Mouse (Mus musculus) midbrain, embryonic 16.5 days (tissue): ENCODE results near the gene Nudt5. TPM values are rescaled to one million over a fixed set of nuclear protein-coding genes. Genes with fewer than 3 reads are reported as not detected.
"Not testable (repeated sequence)": the region's sequence is repeated elsewhere in the genome, so short reads cannot be mapped to it uniquely, and the experiment has no call there.

Source experiments
- ATAC-seq: fragments of 200-750 bp; cut with Nextera tagmentation; 2 replicates; pipeline ENCODE4 v1.8.0; 2017; ENCODE audit warnings: moderate TSS enrichment
- H3K27ac ChIP-seq: fragments of 300-500 bp; sonication (generic); 2 replicates; pipeline ENCODE4 v1.5.1; 2014; ENCODE audit warnings: mild to moderate bottlenecking, low read length, mixed read lengths
- H3K27me3 ChIP-seq: fragments of 300-500 bp; sonication (generic); 2 replicates; pipeline ENCODE4 v1.6.1; 2014; ENCODE audit warnings: low read depth, low read length, mixed read lengths; ENCODE audit not compliant: control insufficient read depth, insufficient read depth
- H3K36me3 ChIP-seq: fragments of 300-500 bp; sonication (generic); 2 replicates; pipeline ENCODE4 v1.6.1; 2014; ENCODE audit warnings: mild to moderate bottlenecking, low read length, moderate library complexity, mixed read lengths; ENCODE audit not compliant: control insufficient read depth, insufficient read depth
- H3K4me1 ChIP-seq: fragments of 300-500 bp; sonication (generic); 2 replicates; pipeline ENCODE4 v1.6.1; 2014; ENCODE audit warnings: mild to moderate bottlenecking, low read length, mixed read lengths; ENCODE audit not compliant: control insufficient read depth, insufficient read depth
- H3K4me2 ChIP-seq: fragments of 300-500 bp; sonication (generic); 2 replicates; pipeline ENCODE4 v1.6.1; 2014; ENCODE audit warnings: mild to moderate bottlenecking, low read length, mixed read lengths
- H3K4me3 ChIP-seq: fragments of 300-500 bp; sonication (generic); 2 replicates; pipeline ENCODE4 v1.5.1; 2014; ENCODE audit warnings: low read depth, mild to moderate bottlenecking, low read length, moderate library complexity, mixed read lengths
- H3K9ac ChIP-seq: fragments of 300-500 bp; sonication (generic); 2 replicates; pipeline ENCODE4 v1.6.1; 2014; ENCODE audit warnings: low read depth, low read length, mixed read lengths
- H3K9me3 ChIP-seq: fragments of 300-500 bp; sonication (generic); replicated peaks from 2 replicates; pipeline ENCODE4 v1.6.1; 2014; ENCODE audit warnings: mild to moderate bottlenecking, low read length, mixed read lengths; ENCODE audit not compliant: control insufficient read depth, poor library complexity, severe bottlenecking
- WGBS: fragments of 180-500 bp; shearing (Covaris S2); extraction: QIAGEN DNeasy Blood & Tissue Kit; methylation state at CpG from one replicate; pipeline ENCODE4 v1.1.7; 2014; 5-methylcytosine and 5-hydroxymethylcytosine counted together
- polyA plus RNA-seq: library from polyadenylated mRNA; unstranded; fragments of >200 nt; fragmentation: Nextera tagmentation; extraction: Ambion mirVana; gene quantifications from 2 replicates; pipeline ENCODE4 v1.2.1, GENCODE M21; 2015

Nudt5 gene
- polyA plus RNA-seq, result 20.5 and 23.2 TPM in 2 replicates

DNA sequence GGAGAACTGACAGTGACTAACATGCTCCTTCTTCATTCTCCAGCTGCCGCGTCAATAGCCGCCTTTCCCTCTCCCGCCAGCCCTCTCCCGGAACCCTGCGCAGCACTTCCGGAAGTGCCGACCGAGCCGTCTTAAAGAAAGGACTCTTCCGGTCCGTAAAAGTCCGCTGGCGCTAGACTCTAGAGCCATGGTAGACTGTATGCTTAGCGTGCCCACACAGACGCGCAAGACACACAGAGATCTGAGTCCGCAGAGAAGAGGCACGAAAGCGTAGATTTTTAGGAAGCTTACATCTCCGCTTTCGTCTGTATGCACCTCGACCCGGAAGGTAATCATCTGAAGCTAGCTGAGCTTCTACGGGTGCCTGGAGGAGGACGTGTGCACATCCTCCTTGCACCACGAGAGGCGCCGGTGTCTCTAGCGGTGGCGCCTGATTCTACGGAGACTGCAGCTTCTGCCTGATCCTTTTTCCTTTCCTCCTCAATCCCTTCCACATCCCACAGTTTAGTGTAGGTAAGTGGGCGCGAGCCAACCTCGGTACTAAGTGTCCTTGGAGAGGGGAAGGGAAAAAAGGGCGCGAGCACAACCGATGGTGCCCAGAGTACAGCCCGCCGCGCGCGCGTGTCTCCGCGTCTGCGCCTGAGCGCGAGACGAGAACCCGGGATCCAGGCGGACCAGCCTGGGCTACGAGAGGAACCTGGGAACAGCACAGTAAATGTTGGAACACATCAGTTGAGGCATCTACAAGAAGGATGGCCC is at the start of gene Nudt5, which contains the start of gene Cdc123:
TSS of gene Nudt5 (plus strand) at position 147 of the 759 bp plus-strand sequence.
TSS of gene Cdc123 (minus strand) at position 292 of the 759 bp plus-strand sequence.
- peak within 1 kb of the TSS; percentile 71 for H3K9ac ChIP-seq
- H3K27ac ChIP-seq, result peak within 1 kb of the TSS; percentile 83
- peak within 1 kb of the TSS; percentile 69 for H3K4me2 ChIP-seq
- peak; percentile 97 for ATAC-seq
- no peaks in the 10 kb centered on the region for H3K9me3 ChIP-seq
- peak within 1 kb of the TSS; percentile 54 for H3K4me3 ChIP-seq
- no peaks in the 10 kb centered on the region for H3K27me3 ChIP-seq
- peaks cover 12% of the 10 kb centered on the region for H3K36me3 ChIP-seq
- peaks cover 8% of the 10 kb centered on the region for H3K4me1 ChIP-seq
- WGBS, result under 1% methylated on average over 52 of the region's 53 CpGs

GRCm38 (mm10) chr2:5797816-5798672 is 46.8 kb upstream of the Nudt5 start:
- WGBS, result 89% methylated on average over 11 of the region's 11 CpGs
- peaks cover 45% of the 10 kb centered on the region for H3K36me3 ChIP-seq

DNA sequence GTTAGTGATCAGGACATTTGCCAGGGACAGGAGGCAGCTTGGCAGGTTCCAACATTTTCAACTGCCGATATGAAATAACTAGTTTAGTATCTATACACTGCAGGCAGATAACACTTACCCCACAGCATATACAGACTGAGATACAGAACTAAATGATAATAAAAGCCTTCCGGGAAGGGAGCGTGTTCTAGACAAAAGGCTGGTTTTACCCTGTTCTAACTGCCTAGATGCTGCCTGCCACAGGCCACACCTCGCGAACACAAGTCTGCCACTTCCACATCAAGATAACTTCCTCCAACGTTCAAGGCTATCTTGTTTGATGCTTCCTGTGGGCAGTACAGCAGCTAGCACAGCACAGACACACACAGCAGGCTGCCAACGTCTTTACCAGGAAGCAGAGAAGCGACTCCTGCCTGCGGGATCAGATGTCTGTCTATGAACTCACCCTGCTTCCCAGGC is 43.6 kb upstream of the Nudt5 start:
- 92% methylated on average over 9 of the region's 9 CpGs for WGBS
- no peak overlapping the region for H3K27ac ChIP-seq

More at GRCm38 (mm10) chr2:5797816-5798672, 46.8 kb upstream of the Nudt5 start:
- H3K4me2 ChIP-seq, result no peak overlapping the region
- no peak overlapping the region for H3K27ac ChIP-seq
- no peaks in the 10 kb centered on the region for H3K4me1 ChIP-seq
- H3K9ac ChIP-seq, result no peak overlapping the region
- H3K4me3 ChIP-seq, result no peak overlapping the region
- ATAC-seq, result no peak
- no peaks in the 10 kb centered on the region for H3K27me3 ChIP-seq
- H3K9me3 ChIP-seq, result no peaks in the 10 kb centered on the region

DNA sequence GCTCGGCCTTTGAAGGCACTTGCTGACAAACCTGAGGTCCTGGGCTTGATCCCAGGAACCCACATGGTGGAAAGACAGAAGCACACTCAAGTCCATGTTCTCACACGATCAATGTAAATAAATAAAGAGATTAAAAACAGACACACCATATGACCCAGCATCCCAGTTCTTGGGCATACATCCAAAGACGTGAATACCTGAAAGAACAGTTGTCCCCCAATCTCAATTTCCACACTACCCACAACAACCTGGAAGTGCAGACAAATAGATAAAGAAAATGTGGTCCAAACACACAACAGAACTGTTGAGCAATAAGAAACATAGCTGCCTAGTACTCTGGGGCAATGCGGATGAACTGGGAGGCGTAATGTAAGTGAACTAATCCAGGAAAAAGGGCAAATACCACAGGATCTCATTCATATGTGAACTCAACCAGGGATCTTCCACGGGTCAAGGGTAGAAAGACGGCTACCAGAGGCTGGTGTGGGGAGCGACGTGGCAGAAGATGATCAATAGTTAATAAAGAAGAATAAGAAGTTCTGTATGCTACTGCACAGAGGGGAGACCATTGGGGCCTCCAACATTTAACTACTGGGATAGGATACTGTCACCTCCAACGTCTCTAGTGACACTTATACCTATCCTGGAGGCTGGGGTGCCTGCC is 42.8 kb upstream of the Nudt5 start:
- WGBS, result 95% methylated on average over 10 of the region's 10 CpGs
- no peak for ATAC-seq
- no peak overlapping the region for H3K9ac ChIP-seq
- peaks cover 17% of the 10 kb centered on the region for H3K36me3 ChIP-seq
- no peak overlapping the region for H3K4me2 ChIP-seq
- no peaks in the 10 kb centered on the region for H3K27me3 ChIP-seq
- no peaks in the 10 kb centered on the region for H3K9me3 ChIP-seq
- no peak overlapping the region for H3K4me3 ChIP-seq
- H3K4me1 ChIP-seq, result no peaks in the 10 kb centered on the region
- H3K27ac ChIP-seq, result no peak overlapping the region

More for the DNA sequence above, 43.6 kb upstream of the Nudt5 start:
- no peak overlapping the region for H3K4me3 ChIP-seq
- H3K9ac ChIP-seq, result no peak overlapping the region
- no peaks in the 10 kb centered on the region for H3K9me3 ChIP-seq
- ATAC-seq, result no peak
- H3K27me3 ChIP-seq, result no peaks in the 10 kb centered on the region
- H3K4me1 ChIP-seq, result no peaks in the 10 kb centered on the region
- H3K36me3 ChIP-seq, result peaks cover 22% of the 10 kb centered on the region
- H3K4me2 ChIP-seq, result no peak overlapping the region

DNA sequence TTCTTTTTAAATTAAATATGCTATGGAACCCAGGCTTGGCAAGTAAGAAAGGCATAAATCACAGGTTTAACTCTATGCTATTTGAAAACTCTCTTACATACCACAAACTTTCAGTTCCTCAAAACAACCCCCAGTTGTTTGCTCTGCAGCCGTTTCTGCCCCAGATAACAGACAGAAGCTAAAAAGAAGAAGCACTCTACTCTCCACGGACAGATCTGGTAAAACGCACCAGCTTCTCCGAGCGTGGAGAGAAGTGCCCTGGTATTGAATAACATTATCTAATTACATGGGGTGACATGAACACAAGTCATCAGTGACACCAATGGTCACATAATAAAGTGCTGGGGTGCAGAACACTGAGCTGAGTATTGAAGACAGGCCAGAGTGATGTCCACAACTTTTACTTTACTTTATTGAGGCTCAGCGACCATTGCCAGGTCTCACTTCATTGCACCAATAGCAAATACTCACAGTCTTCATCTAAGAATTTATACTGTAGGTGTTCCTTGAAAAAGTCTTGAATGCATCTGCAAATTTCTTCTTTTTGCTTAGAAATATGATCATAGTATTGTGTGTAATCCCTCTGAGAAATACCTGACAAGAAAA is 40.3 kb upstream of the Nudt5 start:
- Histone ChIP-seq H3K27me3 (no peaks in the 10 kb centered on the region), H3K4me3 (no peak overlapping the region), H3K27ac (no peak overlapping the region), H3K36me3 (peaks cover 13% of the 10 kb centered on the region), H3K9ac (no peak overlapping the region), H3K9me3 (no peaks in the 10 kb centered on the region), H3K4me1 (no peaks in the 10 kb centered on the region), H3K4me2 (no peak overlapping the region)
- WGBS, result 93% methylated on average over 6 of the region's 6 CpGs
- ATAC-seq, result no peak

GRCm38 (mm10) chr2:5805228-5805627 is 39.6 kb upstream of the Nudt5 start:
- WGBS, result 97% methylated on average over 7 of the region's 7 CpGs
- Histone ChIP-seq H3K27ac (no peak overlapping the region), H3K36me3 (peaks cover 16% of the 10 kb centered on the region)

GRCm38 (mm10) chr2:5806201-5806600 is 38.6 kb upstream of the Nudt5 start:
- not testable (repeated sequence) for H3K4me1 ChIP-seq, ATAC-seq, H3K4me3 ChIP-seq, H3K9ac ChIP-seq, H3K4me2 ChIP-seq, H3K27ac ChIP-seq, H3K27me3 ChIP-seq, H3K9me3 ChIP-seq
- H3K36me3 ChIP-seq, result peaks cover 14% of the 10 kb centered on the region
- 87% methylated on average over 3 of the region's 3 CpGs for WGBS

More at GRCm38 (mm10) chr2:5805228-5805627, 39.6 kb upstream of the Nudt5 start:
- Histone ChIP-seq H3K27me3 (no peaks in the 10 kb centered on the region), H3K4me1 (no peaks in the 10 kb centered on the region), H3K9me3 (no peaks in the 10 kb centered on the region), H3K9ac (no peak overlapping the region), H3K4me2 (no peak overlapping the region), H3K4me3 (no peak overlapping the region)
- no peak for ATAC-seq

GRCm38 (mm10) chr2:5810036-5810718 is 34.6 kb upstream of the Nudt5 start:
- Histone ChIP-seq H3K4me3 (no peak overlapping the region), H3K9me3 (no peaks in the 10 kb centered on the region), H3K9ac (no peak overlapping the region), H3K27ac (no peak overlapping the region), H3K4me1 (no peaks in the 10 kb centered on the region), H3K36me3 (peaks cover 13% of the 10 kb centered on the region), H3K27me3 (no peaks in the 10 kb centered on the region), H3K4me2 (no peak overlapping the region)
- 89% methylated on average over 5 of the region's 5 CpGs for WGBS
- ATAC-seq, result no peak
